In genomic region chr8:122309272-122309671, GRCm38 (mm10) we compare ENCODE assay signal across 16 mouse cellular contexts. TPM values are rescaled to one million over a fixed set of nuclear protein-coding genes. Genes with fewer than 3 reads are reported as not detected.
DNase-seq lines count a peak whose midpoint lies in the region; ATAC-seq and TF ChIP-seq lines count a peak whose summit lies in the region.
"Had no signal": no experiment of that assay in that cellular context is flagged by ENCODE, and none has a peak within 500 bp of the region (broad histone marks: within the 10 kb centered on the region; RNA-seq: fewer than 3 reads in every experiment).

No protein-coding gene starts in this region.

- peak overlapping the region; percentile 48; the same call in 1 of the 2 replicates for H3K27ac ChIP-seq in forebrain, embryonic 10.5 days
- H3K27ac ChIP-seq in forebrain, embryonic 13.5 days = no peak overlapping the region
- peak overlapping the region; percentile 63; the same call in 1 of the 2 replicates for H3K27ac ChIP-seq in midbrain, embryonic 10.5 days (replicated peaks)
- no peak overlapping the region for H3K27ac ChIP-seq in midbrain, postnatal 0 days (ENCODE audit: low read depth, low read length)
- H3K27ac ChIP-seq in limb, embryonic 10.5 days = 0 out of 2 replicates have a peak overlapping the region, but pooled peaks have one; percentile 22
- peak overlapping the region; percentile 34; the same call in 1 of the 2 replicates for H3K27ac ChIP-seq in spleen, adult 2 months (ENCODE audit: insufficient read depth, low read length)
- no peak overlapping the region for H3K27ac ChIP-seq in left cerebral cortex, adult 2 months
- H3K27ac ChIP-seq: hindbrain, embryonic 15.5 days had no signal

- H3K36me3 ChIP-seq in forebrain, embryonic 10.5 days (replicated peaks) = no peaks in the 10 kb centered on the region
- no peaks in the 10 kb centered on the region for H3K36me3 ChIP-seq in forebrain, embryonic 13.5 days (ENCODE audit: poor library complexity, severe bottlenecking)
- H3K36me3 ChIP-seq in midbrain, embryonic 10.5 days = 0 out of 2 replicates have a peak, but pooled peaks cover 2% of the 10 kb centered on the region
- no peaks in the 10 kb centered on the region for H3K36me3 ChIP-seq in midbrain, postnatal 0 days (ENCODE audit: insufficient read depth, low read length)
- H3K36me3 ChIP-seq in limb, embryonic 10.5 days = peaks cover 2% of the 10 kb centered on the region; the same call in 1 of the 2 replicates
- H3K36me3 ChIP-seq in spleen, adult 2 months (ENCODE audit: control insufficient read depth, insufficient read depth, low read length) = peaks cover 5% of the 10 kb centered on the region
- H3K36me3 ChIP-seq: hindbrain, embryonic 15.5 days had no signal

- H3K9me3 ChIP-seq in forebrain, embryonic 10.5 days = no peaks in the 10 kb centered on the region
- no peaks in the 10 kb centered on the region for H3K9me3 ChIP-seq in forebrain, embryonic 13.5 days (replicated peaks)
- H3K9me3 ChIP-seq in midbrain, embryonic 10.5 days (replicated peaks) = no peaks in the 10 kb centered on the region
- no peaks in the 10 kb centered on the region for H3K9me3 ChIP-seq in midbrain, postnatal 0 days (ENCODE audit: low read length)
- H3K9me3 ChIP-seq in limb, embryonic 10.5 days (replicated peaks) = no peaks in the 10 kb centered on the region
- H3K9me3 ChIP-seq: hindbrain, embryonic 15.5 days had no signal

- no peaks in the 10 kb centered on the region for H3K27me3 ChIP-seq in forebrain, embryonic 10.5 days (ENCODE audit: poor library complexity, severe bottlenecking)
- no peaks in the 10 kb centered on the region for H3K27me3 ChIP-seq in forebrain, embryonic 13.5 days
- no peaks in the 10 kb centered on the region for H3K27me3 ChIP-seq in midbrain, embryonic 10.5 days (ENCODE audit: low read depth, poor library complexity, severe bottlenecking)
- H3K27me3 ChIP-seq in midbrain, postnatal 0 days (ENCODE audit: insufficient read depth, low read length) = no peaks in the 10 kb centered on the region
- no peaks in the 10 kb centered on the region for H3K27me3 ChIP-seq in limb, embryonic 10.5 days (ENCODE audit: low read depth, poor library complexity, severe bottlenecking)
- no peaks in the 10 kb centered on the region for H3K27me3 ChIP-seq in spleen, adult 2 months (ENCODE audit: control insufficient read depth, insufficient read depth, low read length)
- H3K27me3 ChIP-seq: hindbrain, embryonic 15.5 days had no signal

- no peak overlapping the region for H3K4me3 ChIP-seq in forebrain, embryonic 10.5 days
- H3K4me3 ChIP-seq in forebrain, embryonic 13.5 days = no peak overlapping the region
- H3K4me3 ChIP-seq in midbrain, embryonic 10.5 days = no peak overlapping the region
- no peak overlapping the region for H3K4me3 ChIP-seq in midbrain, postnatal 0 days (ENCODE audit: low read depth, low read length)
- no peak overlapping the region for H3K4me3 ChIP-seq in limb, embryonic 10.5 days
- H3K4me3 ChIP-seq in spleen, adult 2 months (ENCODE audit: extremely low read depth, insufficient read depth, insufficient read length) = no peak overlapping the region
- H3K4me3 ChIP-seq in left cerebral cortex, adult 2 months = no peak overlapping the region
- H3K4me3 ChIP-seq: hindbrain, embryonic 15.5 days had no signal

- intact Hi-C loops in left cerebral cortex, adult 2 months (cut with DNase I) = no loop called here

- TF ChIP-seq CTCF in midbrain, postnatal 0 days (IDR thresholded peaks at IDR 0.05) = no peak
- no peak for TF ChIP-seq CTCF in spleen, adult 2 months (IDR thresholded peaks at IDR 0.05; ENCODE audit: extremely low read depth, insufficient read depth, insufficient read length, insufficient replicate concordance)
- TF ChIP-seq CTCF in left cerebral cortex, adult 2 months (IDR thresholded peaks at IDR 0.05) = no peak

- no peak for TF ChIP-seq POLR2A in spleen, adult 2 months (IDR thresholded peaks at IDR 0.05; ENCODE audit: low read depth, low read length)

- H3K4me2 ChIP-seq in forebrain, embryonic 13.5 days = no peak overlapping the region
- H3K4me2 ChIP-seq in midbrain, postnatal 0 days (ENCODE audit: low read depth, low read length, poor library complexity, severe bottlenecking) = no peak overlapping the region
- H3K4me2 ChIP-seq: hindbrain, embryonic 15.5 days had no signal

- no peak for DNase-seq in forebrain, embryonic 10.5 days (ENCODE audit: extremely low spot score, low spot score)
- DNase-seq in midbrain, embryonic 10.5 days (ENCODE audit: low spot score) = no peak
- no peak for DNase-seq in midbrain, postnatal 0 days (ENCODE audit: low spot score)
- DNase-seq in limb, embryonic 10.5 days (ENCODE audit: low spot score) = no peak
- DNase-seq in spleen, adult 2 months (ENCODE audit: low read depth in 1 of 2, low spot score in 2 of 2) = no peak
- DNase-seq in right cerebral cortex, adult 18-20 months = no peak
- no peak for DNase-seq in left cerebral cortex, adult 2 months (ENCODE audit: extremely low spot score in 1 of 2, low spot score in 2 of 2)
- DNase-seq: adrenal gland, adult 8-10 months; cerebellum, adult 8-10 months; kidney, postnatal 10 days; left cerebral cortex, postnatal 4 days had no signal

- no peak for ATAC-seq in forebrain, embryonic 13.5 days
- no peak for ATAC-seq in midbrain, postnatal 0 days (ENCODE audit: low FRiP score)

- H3K9ac ChIP-seq in forebrain, embryonic 13.5 days = no peak overlapping the region
- H3K9ac ChIP-seq in midbrain, postnatal 0 days (replicated peaks; ENCODE audit: low read length, poor library complexity, severe bottlenecking) = no peak overlapping the region
- H3K9ac ChIP-seq: hindbrain, embryonic 15.5 days had no signal

- WGBS in forebrain, embryonic 10.5 days = 89% methylated on average over 12 of the region's 12 CpGs
- WGBS in forebrain, embryonic 13.5 days = 88% methylated on average over 12 of the region's 12 CpGs
- WGBS in midbrain, embryonic 10.5 days = 95% methylated on average over 12 of the region's 12 CpGs
- 71% methylated on average over 12 of the region's 12 CpGs for WGBS in midbrain, postnatal 0 days
- WGBS in limb, embryonic 10.5 days = 85% methylated on average over 12 of the region's 12 CpGs
- WGBS in spleen, adult 2 months = 87% methylated on average over 12 of the region's 12 CpGs

- H3K4me1 ChIP-seq in forebrain, embryonic 10.5 days = peaks cover 36% of the 10 kb centered on the region
- peaks cover 11% of the 10 kb centered on the region for H3K4me1 ChIP-seq in forebrain, embryonic 13.5 days
- peaks cover 30% of the 10 kb centered on the region for H3K4me1 ChIP-seq in midbrain, embryonic 10.5 days
- no peaks in the 10 kb centered on the region for H3K4me1 ChIP-seq in midbrain, postnatal 0 days (ENCODE audit: insufficient read depth, low read length)
- peaks cover 28% of the 10 kb centered on the region for H3K4me1 ChIP-seq in limb, embryonic 10.5 days
- peaks cover under 1% of the 10 kb centered on the region; the same call in 1 of the 2 replicates for H3K4me1 ChIP-seq in spleen, adult 2 months (ENCODE audit: control insufficient read depth, insufficient read depth, insufficient read length)

RNA-seq across cellular contexts. Expression of gene Zfpm1, which starts 27.3 kb away (rescaled TPM):
- 0.82 and 0.88 TPM in 2 replicates for polyA plus RNA-seq in forebrain, embryonic 10.5 days (2016; fragmentation: Nextera tagmentation; extraction: Ambion mirVana)
- 0.48 and 0.49 TPM in 2 replicates for polyA plus RNA-seq in forebrain, embryonic 13.5 days (2015; fragmentation: Nextera tagmentation; extraction: Ambion mirVana)
- 1.3 and 1.5 TPM in 2 replicates for polyA plus RNA-seq in midbrain, embryonic 10.5 days (2016; fragmentation: Nextera tagmentation; extraction: Ambion mirVana)
- total RNA-seq in midbrain, postnatal 0 days (2014; rRNA removed) = 19.6 and 28.6 TPM in 2 replicates
- polyA plus RNA-seq in midbrain, postnatal 0 days (2015; fragmentation: Nextera tagmentation; extraction: Ambion mirVana) = 1.2 TPM in 2 replicates
- 1.3 and 1.5 TPM in 2 replicates for polyA plus RNA-seq in limb, embryonic 10.5 days (2016; fragmentation: Nextera tagmentation; extraction: Ambion mirVana)
- polyA plus RNA-seq in spleen, adult 2 months (2012; rRNA removed) = 73.3 and 113 TPM in 2 replicates
- total RNA-seq in left cerebral cortex, adult 2 months (2021) = 10 to 100 TPM; 39.5 to 42.1 TPM

RNA-seq across cellular contexts. Expression of gene Trhr2, which starts 51.3 kb away (rescaled TPM):
- not detected in 2 replicates for polyA plus RNA-seq in forebrain, embryonic 10.5 days (2016; fragmentation: Nextera tagmentation; extraction: Ambion mirVana)
- not detected in 2 replicates for polyA plus RNA-seq in forebrain, embryonic 13.5 days (2015; fragmentation: Nextera tagmentation; extraction: Ambion mirVana)
- not detected in 2 replicates for polyA plus RNA-seq in midbrain, embryonic 10.5 days (2016; fragmentation: Nextera tagmentation; extraction: Ambion mirVana)
- total RNA-seq in midbrain, postnatal 0 days (2014; rRNA removed) = 0.93 and 3.5 TPM in 2 replicates
- polyA plus RNA-seq in midbrain, postnatal 0 days (2015; fragmentation: Nextera tagmentation; extraction: Ambion mirVana) = 0.15 and 0.37 TPM in 2 replicates
- polyA plus RNA-seq in limb, embryonic 10.5 days (2016; fragmentation: Nextera tagmentation; extraction: Ambion mirVana) = not detected in 2 replicates
- polyA plus RNA-seq in spleen, adult 2 months (2012; rRNA removed) = 0.12 TPM in 1 of 2 replicates, not detected in the other
- 10 to 100 TPM in 1 of 2 experiments, 1 to 10 TPM in 1; 7.1 to 11.4 TPM for total RNA-seq in left cerebral cortex, adult 2 months (2021)
- total RNA-seq: adrenal gland, adult 8-10 months; ES-E14; neutrophil, adult 5-6 weeks had no signal
- polyA plus RNA-seq: embryonic facial prominence, embryonic 14.5 days had no signal

Comparison
In these comparisons a context has a peak if more than half of its experiments do, and no peak if none do; other contexts are left out.
1. H3K27ac ChIP-seq: peak in forebrain, embryonic 10.5 days (single experiment), midbrain, embryonic 10.5 days (single experiment), limb, embryonic 10.5 days (single experiment) and spleen, adult 2 months (single experiment); none in forebrain, embryonic 13.5 days (single experiment), midbrain, postnatal 0 days (single experiment) and left cerebral cortex, adult 2 months (single experiment).
2. RNA of gene Zfpm1, which starts 27.3 kb away (polyA plus RNA-seq): 73.3 to 113 TPM in spleen, adult 2 months; 1.3 to 1.5 TPM in midbrain, embryonic 10.5 days, 1.3 to 1.5 TPM in limb, embryonic 10.5 days, 1.2 TPM in midbrain, postnatal 0 days, 0.82 to 0.88 TPM in forebrain, embryonic 10.5 days and 0.48 to 0.49 TPM in forebrain, embryonic 13.5 days; every median in the first group is over 10 times any median in the second.